Mouse (Mus musculus): ENCODE measurements at regions not wholly inside any gene's neighbourhood (a gene's known extent, or its start where the extent isn't known, plus 50 kb on each side); places are given as distances from the start of the nearest gene placed in this dataset.

DNA sequence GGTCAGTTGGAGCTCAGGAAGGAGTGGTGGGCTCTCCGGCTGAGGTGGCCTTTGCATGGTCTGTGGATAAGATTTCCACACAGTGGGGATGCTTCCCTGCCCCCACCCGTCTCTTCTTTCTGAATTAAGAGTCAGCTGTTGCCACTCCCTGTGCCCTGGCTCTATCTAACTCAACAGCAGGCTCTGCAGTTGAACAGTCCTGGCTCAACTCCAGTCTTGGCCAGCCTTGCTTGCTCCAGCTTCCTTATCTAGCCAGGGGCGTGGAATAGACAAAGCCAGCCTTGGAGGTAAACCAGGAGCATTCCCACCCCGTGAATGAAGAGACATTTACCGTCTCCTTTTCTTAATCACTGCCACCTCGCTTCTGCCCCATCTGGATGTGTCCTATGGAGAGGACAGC, 89.7 kb downstream of the Mn1 start:
- DNase-seq (ENCODE audit: low read depth, low spot score): no peak

DNA sequence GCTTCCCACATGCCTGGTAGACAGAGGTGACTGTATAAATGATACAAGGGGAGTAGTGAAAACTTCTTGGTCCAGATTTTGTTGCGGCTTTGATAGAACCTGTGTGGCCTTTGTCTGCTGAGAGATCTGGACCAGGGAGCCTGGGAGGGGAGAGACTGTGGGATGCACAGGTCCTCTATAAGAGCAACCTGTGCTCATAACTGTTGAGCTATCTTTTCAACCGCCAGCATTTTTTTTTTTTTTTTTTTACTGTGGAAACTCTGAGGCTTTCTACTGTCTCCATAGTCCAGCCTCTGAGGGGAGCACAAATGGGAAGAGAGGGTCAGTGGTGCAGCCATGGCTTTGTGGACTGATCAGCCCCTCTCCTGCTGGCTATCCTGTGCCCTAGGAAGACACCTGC, 90.2 kb downstream of the Mn1 start:
- DNase-seq (ENCODE audit: low read depth, low spot score): no peak

DNA sequence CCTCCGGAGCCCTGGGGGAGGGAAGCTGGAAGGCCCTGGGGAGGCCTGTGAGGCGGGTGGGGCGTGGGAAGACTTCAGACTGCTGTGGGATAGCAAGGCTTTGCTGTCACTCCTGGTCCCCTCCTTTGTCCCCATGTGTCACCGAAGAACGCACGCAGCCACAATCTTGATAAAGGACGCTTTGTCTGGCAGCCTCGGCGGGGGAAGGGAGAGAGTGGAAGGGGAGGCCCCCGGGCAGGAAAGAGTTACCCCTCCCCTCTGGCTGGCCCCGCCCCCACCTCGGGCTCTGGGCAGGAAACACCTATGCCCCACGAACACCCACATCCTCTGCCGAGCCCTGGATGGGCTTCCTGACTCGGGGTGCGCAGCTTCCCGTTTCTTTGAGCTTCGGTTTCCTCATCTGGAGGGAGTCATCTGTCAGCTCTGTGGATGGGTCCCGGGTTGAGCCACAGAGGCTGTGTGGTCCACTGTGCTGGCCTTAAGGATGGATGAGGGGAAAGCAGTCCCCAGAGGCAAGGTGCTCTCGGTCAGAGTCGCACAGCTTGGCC, 91.9 kb downstream of the Mn1 start:
- DNase-seq (ENCODE audit: low read depth, low spot score): peak; percentile 45

DNA sequence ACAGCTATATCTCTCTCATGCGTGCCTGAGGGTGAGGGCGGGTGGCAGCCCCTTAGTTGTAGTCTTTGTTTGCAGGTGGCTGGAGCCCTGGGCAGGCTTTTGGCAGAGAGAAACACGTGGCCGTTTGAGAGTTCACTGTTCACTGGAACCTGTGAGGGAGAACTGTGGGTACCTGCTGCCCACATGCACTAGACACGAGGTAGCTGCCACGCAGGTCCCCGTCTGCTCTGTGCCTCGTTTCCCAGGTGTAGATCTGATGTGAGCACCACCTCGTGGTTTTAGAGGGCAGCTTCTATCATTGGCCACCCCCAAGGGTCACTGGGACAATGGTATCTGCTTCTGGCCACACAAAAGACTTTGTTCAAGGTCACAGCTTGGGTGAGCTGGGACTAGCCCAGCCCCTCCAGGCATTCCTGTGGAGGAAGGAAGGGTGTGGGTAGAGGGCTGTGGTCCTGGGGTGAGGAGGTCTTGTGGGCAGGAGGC, 92.5 kb downstream of the Mn1 start:
- DNase-seq (ENCODE audit: low read depth, low spot score): peak; percentile 74

DNA sequence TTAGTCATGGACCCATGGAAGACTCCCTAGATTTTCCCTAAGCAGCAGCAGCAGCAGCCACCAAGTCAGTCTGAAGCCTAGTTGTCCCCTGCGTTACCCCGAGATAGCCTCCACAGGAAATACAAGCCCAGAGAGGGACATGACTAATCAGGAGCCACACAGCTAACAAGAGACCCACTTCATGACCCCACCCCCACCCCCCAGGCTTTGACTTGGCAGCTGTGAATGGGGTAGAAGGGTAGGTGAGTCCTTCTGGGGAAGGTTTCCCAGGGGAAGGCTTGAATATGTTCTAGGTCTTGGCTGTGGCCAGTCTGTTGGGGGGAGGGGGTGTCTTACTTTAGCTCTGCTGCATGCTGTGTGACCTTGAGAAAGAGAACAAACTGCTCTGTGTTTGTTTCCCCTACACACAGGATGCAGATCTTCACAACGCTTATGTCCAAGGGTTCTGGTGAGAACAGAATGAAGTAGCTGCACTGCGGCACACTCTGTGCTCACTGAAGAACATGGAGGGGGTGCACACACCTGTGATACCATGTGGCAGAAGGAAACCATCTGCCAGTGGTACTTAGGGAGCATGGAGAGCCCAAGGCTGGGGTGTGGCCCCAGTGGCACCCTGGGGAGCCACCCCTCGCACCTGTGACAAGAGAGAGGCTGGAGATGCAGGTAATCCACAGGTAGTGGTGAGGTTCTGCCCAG, 93.2 kb downstream of the Mn1 start:
- DNase-seq (ENCODE audit: low read depth, low spot score): peak; percentile 51

DNA sequence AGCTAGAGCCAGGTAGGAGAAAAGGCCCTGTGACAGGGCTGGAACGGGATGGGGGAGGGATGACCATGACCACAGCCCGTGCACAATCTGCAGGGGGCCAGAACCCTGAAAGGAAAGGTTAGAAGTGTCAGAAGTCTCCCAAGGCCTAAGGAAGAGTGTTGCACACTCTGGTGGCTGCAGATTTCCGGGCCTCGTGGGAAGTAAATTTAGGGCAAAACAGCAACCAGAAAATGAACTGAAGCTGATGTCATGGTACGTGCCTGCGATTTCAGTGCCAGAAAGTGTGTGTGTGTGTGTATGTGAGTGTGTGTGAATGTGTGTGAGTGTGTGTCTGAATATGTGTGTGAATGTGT, 93.7 kb downstream of the Mn1 start:
- DNase-seq (ENCODE audit: low read depth, low spot score): no peak

DNA sequence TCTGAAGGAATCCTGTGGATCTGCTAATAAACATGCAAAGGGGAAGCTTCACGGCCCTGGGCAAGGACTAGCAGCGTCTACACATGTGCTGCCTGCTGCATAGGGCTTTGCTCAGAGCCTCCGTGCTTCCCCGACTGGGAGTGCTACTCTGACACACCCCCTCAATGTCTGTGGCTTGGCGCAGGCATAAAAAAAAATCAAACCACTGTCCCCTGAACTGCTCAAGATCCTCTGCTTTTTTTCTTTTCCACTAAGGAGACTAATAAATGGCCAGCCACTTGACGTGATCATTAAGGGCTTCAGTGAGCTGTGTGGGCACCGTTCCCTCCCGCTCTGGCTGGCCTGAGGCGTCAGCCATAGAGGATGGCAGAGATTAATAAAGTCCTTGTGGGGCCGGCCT, 94.8 kb downstream of the Mn1 start:
- DNase-seq (ENCODE audit: low read depth, low spot score): no peak

DNA sequence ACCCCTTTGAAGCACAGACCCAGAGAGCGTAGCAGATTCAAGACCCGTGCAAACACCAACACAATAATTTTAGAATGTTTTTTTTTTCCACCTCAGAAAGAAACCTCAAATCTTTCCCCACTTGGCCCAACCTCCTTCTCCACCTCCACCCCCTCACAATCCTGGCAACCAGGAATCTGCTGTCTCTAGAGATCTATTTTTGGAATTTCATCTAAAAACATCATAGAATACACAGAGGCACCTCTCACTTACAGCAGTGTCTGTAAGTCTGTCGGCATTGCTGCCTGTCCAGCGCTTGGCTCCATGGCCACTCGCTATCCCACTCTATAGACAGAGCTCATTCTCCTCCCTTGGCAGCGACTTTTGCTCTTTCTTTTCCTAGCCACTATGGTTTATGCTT, 96.8 kb downstream of the Mn1 start:
- DNase-seq (ENCODE audit: low read depth, low spot score): no peak

DNA sequence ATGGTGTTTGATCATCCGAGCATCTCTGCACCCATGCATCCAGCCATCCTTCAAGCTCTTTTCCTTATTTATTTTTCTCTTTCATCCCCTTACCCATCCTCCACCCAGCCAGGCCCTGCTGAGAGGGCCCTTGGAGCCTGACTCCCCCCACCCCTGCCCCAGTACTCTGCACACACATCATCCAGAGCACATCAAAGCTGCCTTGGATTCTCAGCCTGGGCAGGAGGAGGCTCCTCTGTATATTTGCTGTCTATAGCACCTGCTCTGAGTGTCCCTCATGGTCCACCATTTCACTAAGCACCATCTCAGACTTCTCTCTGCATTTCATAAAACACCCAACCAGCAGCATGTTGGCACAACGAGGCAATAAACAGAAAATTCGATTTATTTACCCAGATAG, 101.9 kb downstream of the Mn1 start:
- no peak for DNase-seq (ENCODE audit: low read depth, low spot score)

DNA sequence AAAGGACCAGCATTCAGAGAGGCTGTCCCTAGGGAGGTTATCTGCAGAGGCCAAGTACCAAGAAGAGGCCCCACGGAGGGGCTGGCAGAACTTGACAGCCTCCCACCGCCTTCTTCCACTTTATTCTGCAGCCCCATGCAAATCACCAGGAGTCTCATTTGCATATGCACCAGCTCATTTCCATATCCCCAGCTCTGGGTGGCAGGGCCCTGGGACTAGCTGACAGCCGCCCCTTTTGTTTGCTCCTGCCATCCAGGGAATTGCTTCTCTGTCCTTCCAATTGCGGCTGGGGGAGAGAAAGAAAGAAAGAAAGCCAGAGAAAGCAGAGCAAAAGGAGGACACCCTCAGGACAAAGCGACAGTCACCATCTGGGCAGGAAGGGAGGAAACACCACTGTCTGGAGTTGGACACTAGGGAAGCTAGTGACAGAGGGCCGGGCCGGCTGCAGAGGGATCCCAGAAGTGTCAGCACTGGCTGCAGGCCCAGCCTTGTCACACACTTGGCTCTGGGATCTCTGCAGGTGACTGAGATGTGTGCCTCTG, 102.4 kb downstream of the Mn1 start:
- DNase-seq (ENCODE audit: low read depth, low spot score): no peak

DNA sequence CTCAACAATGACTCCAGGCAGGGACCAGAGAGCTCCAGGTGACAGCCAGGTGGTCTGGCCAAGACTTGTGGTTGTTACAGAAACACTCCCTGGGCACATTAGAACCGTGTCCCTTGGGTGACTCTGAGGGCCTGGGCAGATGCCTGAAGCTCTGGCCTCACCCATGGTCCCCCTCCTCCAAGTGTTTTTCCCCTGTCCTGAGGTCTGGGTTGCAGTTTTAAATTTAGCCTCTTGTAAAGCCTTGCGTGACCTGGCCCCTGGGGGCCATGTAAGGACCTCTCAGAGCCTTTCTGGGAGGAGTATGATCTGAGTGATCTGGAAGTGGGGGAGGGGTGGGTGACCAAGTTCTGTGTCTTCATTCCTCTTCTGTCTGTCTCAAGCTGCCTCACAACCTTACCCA, 104.7 kb downstream of the Mn1 start:
- DNase-seq (ENCODE audit: low read depth, low spot score): no peak

DNA sequence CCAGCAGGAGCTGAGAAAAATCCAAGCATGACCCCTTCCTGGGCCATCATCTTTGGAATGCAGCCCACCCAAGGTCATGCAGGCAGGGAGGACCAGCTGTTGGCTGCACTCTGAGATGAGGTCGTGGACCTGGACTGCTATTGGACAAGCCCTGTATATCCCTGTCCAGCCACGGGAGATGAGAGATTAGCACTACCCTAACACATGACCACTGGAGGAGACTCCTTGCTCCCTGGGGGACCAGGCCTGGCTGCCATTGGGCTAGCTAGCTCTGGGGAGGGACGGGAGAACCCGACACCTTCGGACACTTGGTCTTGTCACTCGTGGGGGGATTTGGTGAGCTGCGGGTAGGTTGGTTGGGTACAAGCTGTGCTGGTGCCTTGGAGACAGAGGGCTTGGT, 105.4 kb downstream of the Mn1 start:
- peak; percentile 13 for DNase-seq (ENCODE audit: low read depth, low spot score)

DNA sequence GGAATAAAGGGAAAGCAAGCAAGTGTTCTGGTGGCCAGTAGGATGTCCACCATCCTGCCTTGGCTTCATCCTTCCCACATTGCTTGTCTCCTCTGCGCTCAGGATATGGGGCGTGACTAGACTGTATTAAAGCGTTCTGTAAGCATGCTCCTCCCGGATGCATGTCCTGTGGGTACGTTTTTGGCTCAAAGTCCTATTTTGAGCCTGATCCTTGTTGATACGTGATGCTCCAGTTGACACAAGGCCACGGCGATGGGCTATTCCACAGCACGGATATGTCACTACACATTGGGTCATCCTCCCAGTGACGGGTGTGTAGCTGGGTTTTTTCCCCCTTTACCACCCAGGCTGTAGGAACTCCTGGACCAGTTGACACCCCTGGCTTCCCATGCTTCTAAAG, 110.6 kb downstream of the Mn1 start:
- no peak for DNase-seq (ENCODE audit: low read depth, low spot score)

DNA sequence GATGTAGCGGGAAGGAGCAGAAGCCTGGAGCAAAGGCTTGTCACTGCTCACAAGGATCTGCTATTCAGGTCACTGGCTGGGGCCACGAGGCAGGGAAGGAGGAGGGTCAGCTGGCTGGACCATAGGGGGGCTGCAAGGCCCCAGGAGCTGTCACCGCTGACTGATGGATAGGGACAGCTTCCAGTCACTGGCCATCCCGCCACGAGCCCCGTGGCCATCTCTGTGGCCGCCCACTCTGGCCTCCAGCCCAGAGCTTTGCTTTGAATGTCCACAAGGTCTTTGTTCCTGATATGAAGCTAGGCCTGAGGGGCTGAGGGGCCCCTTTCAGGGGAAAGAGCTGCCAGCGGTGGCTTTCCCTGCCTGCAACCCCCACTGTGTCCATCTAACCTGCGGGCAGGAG, 111.9 kb downstream of the Mn1 start:
- no peak for DNase-seq (ENCODE audit: low read depth, low spot score)

DNA sequence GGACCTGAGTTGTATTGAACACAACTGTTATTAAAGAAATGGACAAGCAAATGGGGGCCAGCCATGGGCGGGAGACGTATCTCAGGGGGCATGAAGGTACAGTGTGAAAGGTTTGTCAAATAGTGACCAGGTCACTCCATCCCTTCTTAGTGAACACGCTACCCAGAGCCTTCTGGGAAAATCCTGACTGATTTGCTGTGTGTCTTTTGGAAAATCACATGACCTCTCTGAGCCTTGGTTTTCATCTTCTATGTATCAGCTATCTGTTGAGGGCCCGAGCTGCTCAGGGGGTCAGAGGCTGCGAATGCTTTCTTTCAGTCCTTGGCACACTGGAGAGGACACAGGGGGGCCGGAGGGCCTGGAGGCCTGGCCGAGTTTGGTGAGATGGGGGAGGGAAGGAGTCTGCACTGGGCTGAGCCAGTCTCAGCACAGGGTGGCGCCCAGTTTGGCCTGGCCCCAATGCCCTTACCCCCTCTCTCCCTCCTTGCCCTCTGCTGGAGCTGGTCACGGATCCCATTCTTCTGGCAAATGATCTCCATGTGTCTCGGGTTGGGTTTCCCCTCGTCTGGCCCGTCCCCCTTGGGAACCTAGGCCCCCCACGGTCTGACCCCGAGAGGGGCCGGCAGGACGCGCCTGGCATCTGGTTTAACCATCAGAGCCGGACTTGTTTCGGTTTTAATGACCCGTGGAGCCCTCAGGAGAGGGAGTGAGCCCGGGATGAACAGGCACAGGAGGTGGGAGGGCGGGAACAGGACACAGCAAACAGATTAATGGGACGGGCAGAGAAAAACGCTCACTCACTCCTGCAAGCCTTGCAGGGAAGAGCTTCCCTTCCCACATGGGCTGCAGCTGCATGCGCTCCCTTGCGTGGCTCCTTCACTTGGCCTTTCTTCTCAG, 113.7 kb downstream of the Mn1 start:
- DNase-seq (ENCODE audit: low read depth, low spot score): peak; percentile 14

DNA sequence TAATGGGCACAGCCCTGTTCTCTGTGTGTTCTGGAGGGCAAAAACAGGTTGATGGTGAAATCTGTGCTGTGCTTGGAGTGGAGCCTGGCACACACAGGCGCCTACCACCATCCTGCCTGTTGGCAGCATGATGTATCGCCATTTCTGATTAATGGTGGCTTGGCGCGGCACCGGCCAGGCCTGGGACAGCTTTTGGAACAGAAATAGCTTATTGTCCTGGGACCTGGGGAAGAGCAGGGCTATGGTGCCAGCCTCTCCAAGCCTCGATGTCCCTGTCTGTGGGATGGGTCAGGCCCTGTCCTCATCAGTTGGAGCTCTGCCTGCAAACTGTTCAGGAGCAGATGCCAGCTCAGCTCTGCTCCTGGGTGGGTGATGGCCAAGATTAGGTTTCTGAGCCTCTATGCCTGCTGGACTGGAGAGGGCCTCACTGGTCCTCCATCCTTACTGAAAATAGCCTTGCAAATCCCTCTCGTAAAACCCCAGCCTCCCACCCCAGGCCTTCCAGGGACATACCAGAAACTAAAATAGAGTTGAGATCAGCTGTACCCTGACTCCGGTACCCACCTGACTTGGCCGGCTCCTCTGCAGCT, 115.4 kb downstream of the Mn1 start:
- DNase-seq (ENCODE audit: low read depth, low spot score): no peak

DNA sequence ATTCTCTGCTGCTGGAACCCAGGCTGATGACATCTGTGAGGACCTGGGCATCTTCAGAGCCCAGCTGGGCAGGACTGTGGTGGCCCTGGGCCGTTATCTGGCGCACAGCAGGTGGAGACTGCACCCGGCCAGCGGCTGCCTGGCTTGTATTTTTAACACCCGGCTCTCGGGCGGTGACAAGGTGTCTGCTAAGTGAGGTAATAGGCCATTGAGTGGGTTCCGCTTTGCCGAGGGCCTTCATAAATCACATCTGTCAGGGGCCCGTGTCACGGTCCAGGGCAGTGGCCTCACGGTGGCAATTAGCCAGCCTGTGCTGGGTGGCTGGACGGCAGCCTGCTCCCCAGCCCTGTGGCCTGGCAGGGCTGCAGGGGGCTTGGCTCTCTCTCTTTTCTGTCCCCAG, 118.8 kb downstream of the Mn1 start:
- DNase-seq (ENCODE audit: low read depth, low spot score): no peak

DNA sequence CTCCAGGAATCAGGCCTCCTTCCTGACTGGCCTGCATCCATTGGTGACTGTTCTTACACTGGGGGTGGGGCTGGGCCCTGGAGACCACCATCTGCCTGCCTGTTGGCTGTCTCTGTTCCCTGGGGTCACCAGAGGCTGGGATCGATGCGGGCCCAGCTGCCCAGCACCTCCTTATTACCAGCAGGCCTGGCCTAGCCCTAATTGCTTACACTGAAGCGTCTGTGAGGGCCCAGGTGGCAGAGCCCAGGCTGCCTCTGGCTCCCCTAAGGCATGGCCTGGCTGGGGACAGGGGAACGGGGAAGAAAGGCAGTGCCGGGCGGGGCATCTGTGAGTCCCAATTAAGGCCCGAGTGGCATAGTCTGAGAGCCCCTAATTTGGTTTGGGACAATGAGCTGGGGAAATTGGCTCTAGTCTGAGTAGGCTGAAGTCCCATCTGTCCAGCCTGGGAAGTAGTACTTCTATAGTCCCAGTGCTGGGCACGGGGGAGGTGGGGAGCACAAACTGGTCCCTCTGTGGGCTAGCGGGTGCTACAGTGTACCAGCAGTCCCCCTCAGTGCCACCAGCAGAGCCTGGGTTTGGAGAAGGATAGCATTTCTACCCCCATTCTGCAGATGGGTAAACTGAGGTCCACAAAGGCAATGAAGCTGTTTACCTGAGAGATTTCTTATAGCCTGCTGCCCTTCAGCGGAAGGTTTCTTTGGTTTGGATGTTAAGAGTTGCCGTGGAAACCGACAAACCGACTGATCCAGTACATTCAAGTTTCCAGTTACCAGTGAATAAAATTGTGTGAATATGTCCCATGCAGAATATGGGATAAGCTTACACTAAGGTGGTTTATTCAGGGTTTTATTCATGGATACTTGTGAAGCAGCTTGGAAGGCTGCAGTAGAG, 121.6 kb downstream of the Mn1 start:
- DNase-seq (ENCODE audit: low read depth, low spot score): no peak

DNA sequence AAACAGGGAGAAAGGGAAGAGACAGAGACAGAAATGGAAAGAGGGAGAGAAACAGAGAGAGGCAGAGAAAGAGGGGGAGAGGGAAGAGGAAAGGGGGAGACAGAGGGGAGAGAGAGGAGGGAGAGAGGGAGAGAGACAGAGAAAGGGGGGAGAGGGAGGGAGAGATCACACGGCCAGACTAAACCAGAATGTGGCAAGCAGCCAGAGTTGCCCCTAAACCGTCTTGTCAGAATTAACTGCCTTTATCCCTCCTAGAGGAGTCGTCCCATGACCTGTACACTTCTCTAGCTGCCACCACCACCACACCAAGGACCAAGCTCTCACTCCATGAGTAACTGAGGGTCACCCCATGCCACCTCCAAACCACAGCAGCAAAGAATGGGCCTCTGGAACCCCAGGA, 123.3 kb downstream of the Mn1 start:
- no peak for DNase-seq (ENCODE audit: low read depth, low spot score)

DNA sequence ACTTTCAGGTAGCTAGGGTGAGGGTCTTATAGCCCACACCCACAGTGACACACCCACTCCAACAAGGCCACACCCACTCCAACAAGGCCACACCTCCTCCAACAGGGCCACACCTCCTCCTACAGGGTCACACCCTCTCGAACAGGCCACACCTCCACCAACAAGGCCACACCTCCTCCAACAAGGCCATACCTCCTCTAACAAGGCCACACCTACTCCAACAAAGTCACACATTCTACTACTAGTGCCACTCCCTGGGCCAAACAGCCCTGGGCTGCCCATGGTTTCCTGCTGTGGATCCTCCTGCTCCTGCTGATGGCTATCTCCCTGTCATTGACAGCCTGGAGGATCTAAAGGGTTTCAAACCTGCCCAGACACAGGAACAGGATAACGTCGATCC, 124.9 kb downstream of the Mn1 start:
- peak; percentile 64 for DNase-seq (ENCODE audit: low read depth, low spot score)
